Mouse (Mus musculus): ENCODE data around the gene Gm28551. TPM values are rescaled to one million over a fixed set of nuclear protein-coding genes. Genes with fewer than 3 reads are reported as not detected.
"Not testable (repeated sequence)": the region's sequence is repeated elsewhere in the genome, so short reads cannot be mapped to it uniquely, and the experiment has no call there.

Gene Gm28551
- 0.65 and 0.77 TPM in 2 replicates for polyA plus RNA-seq (2015; fragmentation: Nextera tagmentation; extraction: Ambion mirVana)

DNA sequence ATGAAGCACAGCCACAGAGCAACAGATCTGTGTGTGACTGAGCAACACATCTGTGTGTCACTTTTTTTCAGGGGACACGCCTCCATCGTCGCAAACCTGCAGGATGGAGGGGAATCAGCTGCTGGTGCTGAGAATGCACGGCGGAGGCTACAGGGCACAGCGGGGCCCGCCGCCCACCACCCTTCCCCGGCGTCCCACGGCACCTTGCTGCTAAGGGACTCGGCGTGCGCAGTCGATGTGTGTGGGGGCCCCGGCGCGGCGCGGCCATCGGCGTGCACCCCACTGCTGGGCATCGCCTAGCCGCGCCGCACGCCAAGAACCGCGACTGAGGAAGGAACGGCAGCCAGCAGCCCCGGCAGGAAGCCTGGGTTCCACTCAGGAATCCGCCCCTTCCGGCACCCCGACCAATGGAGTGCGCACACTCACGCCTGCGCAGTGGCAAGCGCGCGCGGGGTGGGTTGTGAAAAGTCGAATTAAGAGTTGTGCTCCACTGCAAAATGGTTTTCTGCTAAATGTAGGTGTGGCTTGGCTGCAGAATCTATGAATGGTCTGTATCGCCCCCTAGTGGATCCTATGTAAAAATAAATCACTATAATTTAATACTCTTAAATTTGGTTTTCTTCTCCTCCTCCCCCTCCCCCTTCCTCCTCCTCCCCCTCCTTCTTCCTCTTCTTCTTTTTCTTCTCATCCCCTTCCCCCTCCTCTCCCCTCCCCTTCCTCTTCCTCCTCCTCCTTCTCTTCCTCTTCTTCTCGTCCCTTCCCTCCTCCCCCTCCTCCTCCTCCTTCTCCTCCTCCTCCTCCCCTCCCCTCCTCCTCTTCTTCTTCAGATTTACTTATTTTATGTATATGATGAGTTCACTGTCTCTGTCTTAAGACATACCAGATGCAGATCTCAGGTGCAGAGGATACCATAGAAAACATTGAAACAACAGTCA lies at the start of gene Gm28551, which contains the start of the genes Asdurf and Asnsd1:
TSS of gene Gm28551 (minus strand) at position 341 of the 935 bp plus-strand sequence.
TSS of gene Asdurf (minus strand) at position 293 of the 935 bp plus-strand sequence.
TSS of gene Asnsd1 (minus strand) at position 426 of the 935 bp plus-strand sequence.
- Histone ChIP-seq H3K9ac (peak within 1 kb of the TSS; percentile 96), H3K9me3 (replicated peaks) (no peaks in the 10 kb centered on the region), H3K4me1 (peaks cover 6% of the 10 kb centered on the region), H3K36me3 (peaks cover 25% of the 10 kb centered on the region), H3K27ac (peak within 1 kb of the TSS; percentile 91), H3K4me2 (peak within 1 kb of the TSS; percentile 54), H3K4me3 (replicated peaks) (peak within 1 kb of the TSS; percentile 92), H3K27me3 (no peaks in the 10 kb centered on the region)
- ATAC-seq (replicated peaks; ENCODE audit: low FRiP score), result peak; percentile 100
- WGBS, result 0% methylated on average over 43 of the region's 44 CpGs

DNA sequence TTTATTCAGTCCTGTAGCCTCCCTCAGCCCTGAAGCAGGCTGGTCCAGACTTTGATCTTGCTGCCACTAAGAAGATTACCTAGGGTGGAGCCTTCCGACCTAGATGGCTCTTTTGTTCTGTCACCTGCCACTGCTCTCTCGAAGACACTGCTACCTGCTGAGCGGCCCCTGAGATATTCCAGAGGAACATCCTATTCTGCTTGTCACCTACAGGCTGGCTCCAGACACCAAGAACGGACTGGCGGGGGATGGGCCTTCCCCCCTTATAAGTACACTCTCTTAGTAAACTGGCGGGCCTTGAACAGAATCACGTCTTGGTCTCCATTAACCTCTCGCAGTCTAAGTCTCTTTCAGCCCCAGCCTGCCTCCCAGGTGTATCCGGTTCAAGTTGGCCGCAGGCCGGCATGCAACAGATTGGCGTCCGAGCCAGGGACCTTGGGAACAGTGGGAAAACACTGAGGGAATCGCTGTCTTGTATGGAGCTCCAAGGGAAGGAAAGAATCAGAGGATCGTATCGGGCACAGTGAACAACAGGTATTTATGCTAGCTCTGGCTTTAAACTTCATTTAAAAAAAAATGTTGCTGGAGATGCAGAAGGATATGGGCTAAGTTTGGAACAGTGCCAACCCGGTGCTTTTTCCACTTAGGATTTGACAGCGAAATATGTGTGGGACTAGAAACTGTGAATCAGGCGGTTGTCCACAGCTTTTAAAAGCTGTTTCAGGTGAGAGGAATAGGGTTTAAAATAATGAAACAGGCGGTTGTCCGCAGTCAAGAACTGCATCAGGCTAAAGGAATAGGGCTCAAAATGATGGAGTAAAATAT lies 41.7 kb upstream of the Gm28551 start:
- 30% methylated on average over 21 of the region's 21 CpGs for WGBS
- not testable (repeated sequence) for H3K9ac ChIP-seq; H3K4me1 ChIP-seq; H3K27me3 ChIP-seq; H3K9me3 ChIP-seq (replicated peaks); H3K36me3 ChIP-seq; H3K27ac ChIP-seq; H3K4me3 ChIP-seq (replicated peaks); ATAC-seq (replicated peaks; ENCODE audit: low FRiP score)
- peak overlapping the region; percentile 43 for H3K4me2 ChIP-seq

DNA sequence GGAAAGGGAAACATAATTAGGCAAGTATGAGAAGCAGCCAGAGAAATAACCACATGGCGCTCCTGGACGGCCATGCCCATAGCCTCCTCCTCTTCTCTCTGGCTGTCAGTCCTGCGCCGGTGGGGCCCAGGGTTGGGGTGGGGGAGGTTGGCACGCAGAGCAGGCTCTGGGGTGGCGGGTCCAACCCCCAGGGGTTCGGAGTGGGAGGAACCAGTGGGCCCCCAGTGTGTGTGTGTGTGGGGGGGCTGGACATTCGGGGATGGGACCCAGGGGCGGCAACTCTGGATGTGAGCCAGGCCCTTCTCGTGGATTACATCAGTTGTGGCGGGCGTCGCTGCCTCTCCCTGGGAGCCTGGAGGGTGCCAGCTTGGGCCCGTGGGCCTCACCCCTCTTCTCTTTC lies 36.3 kb upstream of the Gm28551 start:
- WGBS, result 95% methylated on average over 11 of the region's 14 CpGs
- Histone ChIP-seq H3K9me3 (replicated peaks) (peaks cover 10% of the 10 kb centered on the region), H3K27ac (no peak overlapping the region)

DNA sequence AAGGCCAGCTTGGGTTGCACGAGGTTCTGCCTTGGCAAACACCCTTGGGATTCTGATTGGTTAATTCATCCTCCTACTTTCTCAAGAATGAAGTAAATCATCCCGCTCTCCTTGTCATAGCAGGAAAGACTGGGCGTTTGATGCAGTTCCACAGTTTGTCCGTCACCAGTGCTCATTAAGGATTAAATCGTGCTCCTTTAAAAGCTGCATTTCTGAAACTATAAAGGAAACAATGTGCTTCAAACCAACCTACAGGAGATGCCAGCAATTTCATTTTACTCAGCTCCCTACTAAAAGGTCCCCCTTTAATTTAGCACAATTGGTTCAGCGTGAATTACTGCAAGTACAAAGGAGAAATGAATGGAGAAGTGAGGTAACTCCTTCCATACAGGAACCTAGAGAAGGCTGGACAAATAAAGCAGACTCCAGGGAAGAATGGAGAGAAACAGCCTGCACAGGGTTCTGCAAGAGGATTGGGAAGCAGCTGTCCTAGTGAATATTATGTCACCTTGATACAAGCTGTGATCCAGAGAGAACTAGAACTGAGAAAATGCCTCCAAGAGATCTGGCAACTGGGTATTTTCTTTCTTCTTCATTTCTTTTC lies 31.7 kb upstream of the Gm28551 start:
- Histone ChIP-seq H3K27me3 (no peaks in the 10 kb centered on the region), H3K4me1 (no peaks in the 10 kb centered on the region), H3K9me3 (replicated peaks) (peaks cover 2% of the 10 kb centered on the region; the same call in 1 of the 2 replicates), H3K9ac (no peak overlapping the region), H3K36me3 (no peaks in the 10 kb centered on the region), H3K4me3 (replicated peaks) (no peak overlapping the region), H3K4me2 (no peak overlapping the region), H3K27ac (no peak overlapping the region)
- ATAC-seq (replicated peaks; ENCODE audit: low FRiP score), result no peak
- WGBS, result 68% methylated on average over 6 of the region's 6 CpGs

More for the DNA sequence above, 36.3 kb upstream of the Gm28551 start:
- H3K27me3 ChIP-seq, result no peaks in the 10 kb centered on the region
- H3K4me3 ChIP-seq (replicated peaks), result no peak overlapping the region
- H3K4me1 ChIP-seq, result no peaks in the 10 kb centered on the region
- no peaks in the 10 kb centered on the region for H3K36me3 ChIP-seq
- no peak overlapping the region for H3K4me2 ChIP-seq
- 0 out of 2 replicates have a peak, but pooled peaks have one; percentile 22 for ATAC-seq (replicated peaks; ENCODE audit: low FRiP score)
- H3K9ac ChIP-seq, result no peak overlapping the region

- H3K4me2 ChIP-seq, result no peak overlapping the region
- WGBS, result 80% methylated on average over 3 of the region's 3 CpGs
- no peaks in the 10 kb centered on the region for H3K27me3 ChIP-seq
- no peak for ATAC-seq (replicated peaks; ENCODE audit: low FRiP score)
- H3K9me3 ChIP-seq (replicated peaks), result no peaks in the 10 kb centered on the region
- H3K36me3 ChIP-seq, result no peaks in the 10 kb centered on the region
- no peak overlapping the region for H3K9ac ChIP-seq
- H3K4me3 ChIP-seq (replicated peaks), result no peak overlapping the region
- H3K27ac ChIP-seq, result no peak overlapping the region
- no peaks in the 10 kb centered on the region for H3K4me1 ChIP-seq
Observed at GRCm38 (mm10) chr1:53377731-53378130, 25.3 kb upstream of the Gm28551 start.

DNA sequence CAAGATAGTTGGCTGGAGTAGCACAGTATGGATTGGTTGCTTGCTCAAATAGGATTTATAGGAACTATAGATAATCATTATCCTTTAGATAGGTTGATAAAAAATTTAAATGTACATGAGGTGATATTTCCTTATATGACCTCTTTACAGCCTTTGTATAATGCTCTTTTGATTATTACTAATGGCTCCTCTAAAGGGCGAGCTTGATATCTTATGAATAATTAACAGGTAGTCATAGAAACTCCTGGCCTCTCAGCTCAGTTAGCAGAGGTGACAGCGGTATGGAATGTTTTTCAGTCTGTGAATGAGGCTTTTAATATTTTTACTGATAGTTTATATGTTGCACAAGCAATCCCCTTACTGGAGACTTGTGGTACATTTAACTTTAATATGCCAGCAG lies 23.5 kb upstream of the Gm28551 start:
- not testable (repeated sequence) for H3K9ac ChIP-seq; H3K27ac ChIP-seq; ATAC-seq (replicated peaks; ENCODE audit: low FRiP score); H3K4me2 ChIP-seq; H3K4me1 ChIP-seq; H3K9me3 ChIP-seq (replicated peaks); H3K4me3 ChIP-seq (replicated peaks); H3K27me3 ChIP-seq; H3K36me3 ChIP-seq
- WGBS, result 76% methylated on average over 2 of the region's 2 CpGs

DNA sequence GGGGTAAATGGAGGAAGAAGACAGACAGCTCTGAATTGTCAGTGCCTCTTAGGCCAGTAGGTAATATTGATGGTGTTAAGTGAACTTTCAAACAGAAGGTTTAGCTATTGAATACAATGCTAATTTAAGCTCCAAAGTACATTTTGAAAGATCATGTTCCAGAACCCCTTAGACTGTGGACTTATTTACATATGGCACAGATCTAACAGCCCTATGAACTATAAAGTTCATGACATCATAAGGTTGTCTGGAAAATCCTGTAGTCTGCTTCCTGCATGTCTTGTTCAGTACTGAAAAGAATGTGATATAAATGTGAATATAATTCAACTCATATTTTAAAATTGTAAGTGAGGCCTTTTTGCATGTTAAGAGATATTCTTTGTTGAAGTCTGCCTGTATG lies 6.5 kb upstream of the Gm28551 start:
- H3K27ac ChIP-seq, result no peak overlapping the region
- no peaks in the 10 kb centered on the region for H3K27me3 ChIP-seq
- no peaks in the 10 kb centered on the region for H3K4me1 ChIP-seq
- H3K4me2 ChIP-seq, result no peak overlapping the region
- no peak for ATAC-seq (replicated peaks; ENCODE audit: low FRiP score)
- no peaks in the 10 kb centered on the region for H3K36me3 ChIP-seq
- H3K9me3 ChIP-seq (replicated peaks), result no peaks in the 10 kb centered on the region
- H3K4me3 ChIP-seq (replicated peaks), result no peak overlapping the region
- no peak overlapping the region for H3K9ac ChIP-seq

GRCm38 (mm10) chr1:53341071-53341470 lies 11.4 kb downstream of the Gm28551 start:
- Histone ChIP-seq H3K9ac (no peak overlapping the region), H3K36me3 (peaks cover 51% of the 10 kb centered on the region), H3K4me1 (no peaks in the 10 kb centered on the region), H3K4me2 (no peak overlapping the region), H3K4me3 (replicated peaks) (no peak overlapping the region), H3K27ac (no peak overlapping the region), H3K27me3 (no peaks in the 10 kb centered on the region), H3K9me3 (replicated peaks) (0 out of 2 replicates have a peak, but pooled peaks cover 13% of the 10 kb centered on the region)
- ATAC-seq (replicated peaks; ENCODE audit: low FRiP score), result no peak
- WGBS, result 92% methylated on average over 2 of the region's 2 CpGs

DNA sequence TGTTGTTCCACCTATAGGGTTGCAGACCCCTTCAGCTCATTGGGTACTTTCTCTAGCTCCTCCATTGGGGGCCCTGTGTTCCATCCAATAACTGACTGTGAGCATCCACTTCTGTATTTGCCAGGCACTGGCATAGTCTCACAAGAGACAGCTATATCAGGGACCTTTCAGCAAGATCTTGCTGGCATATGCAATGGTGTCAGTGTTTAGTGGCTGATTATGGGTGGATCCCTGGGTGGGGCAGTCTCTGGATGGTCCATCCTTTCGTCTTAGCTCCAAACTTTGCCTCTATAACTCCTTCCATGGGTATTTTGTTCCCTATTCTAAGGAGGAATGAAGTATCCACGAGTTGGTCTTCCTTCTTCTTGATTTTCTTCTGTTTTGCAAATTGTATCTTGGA lies 15.1 kb downstream of the Gm28551 start:
- not testable (repeated sequence) for H3K4me3 ChIP-seq (replicated peaks); ATAC-seq (replicated peaks; ENCODE audit: low FRiP score); H3K9ac ChIP-seq; H3K4me2 ChIP-seq; H3K27ac ChIP-seq; H3K27me3 ChIP-seq; H3K4me1 ChIP-seq
- peaks cover 22% of the 10 kb centered on the region for H3K36me3 ChIP-seq
- WGBS, result 78% methylated on average over 2 of the region's 2 CpGs
- H3K9me3 ChIP-seq (replicated peaks), result peaks cover 13% of the 10 kb centered on the region; the same call in 1 of the 2 replicates

DNA sequence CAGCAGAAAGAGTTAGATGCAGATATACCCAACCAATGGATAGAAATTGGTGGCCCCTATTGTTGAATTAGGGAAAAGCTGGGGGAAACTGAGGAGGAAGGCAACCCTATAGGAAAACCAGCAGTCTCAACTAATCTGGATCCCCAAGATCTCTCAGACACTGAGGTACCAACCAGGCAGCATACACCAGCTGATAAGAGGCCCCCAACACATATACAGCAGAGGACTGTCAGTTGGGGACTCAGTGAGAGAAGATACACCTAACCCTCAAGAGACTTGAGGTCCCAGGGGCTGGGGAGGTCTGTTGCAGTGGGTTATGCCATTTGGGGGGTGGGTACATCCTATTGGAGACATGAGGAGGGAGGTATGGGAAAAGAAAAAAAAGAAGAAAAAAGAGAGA lies 17.0 kb downstream of the Gm28551 start:
- Histone ChIP-seq H3K27me3 (no peaks in the 10 kb centered on the region), H3K4me2 (no peak overlapping the region), H3K4me1 (no peaks in the 10 kb centered on the region), H3K4me3 (replicated peaks) (no peak overlapping the region), H3K9me3 (replicated peaks) (no peaks in the 10 kb centered on the region; the same call in 1 of the 2 replicates), H3K36me3 (peaks cover 3% of the 10 kb centered on the region), H3K27ac (no peak overlapping the region), H3K9ac (no peak overlapping the region)
- ATAC-seq (replicated peaks; ENCODE audit: low FRiP score), result no peak

GRCm38 (mm10) chr1:53333527-53333926 lies 18.9 kb downstream of the Gm28551 start:
- 83% methylated on average over 5 of the region's 5 CpGs for WGBS
- not testable (repeated sequence) for H3K9me3 ChIP-seq (replicated peaks); ATAC-seq (replicated peaks; ENCODE audit: low FRiP score)

More at GRCm38 (mm10) chr1:53333527-53333926, 18.9 kb downstream of the Gm28551 start:
- not testable (repeated sequence) for H3K4me3 ChIP-seq (replicated peaks); H3K9ac ChIP-seq; H3K4me2 ChIP-seq; H3K4me1 ChIP-seq; H3K27ac ChIP-seq; H3K27me3 ChIP-seq; H3K36me3 ChIP-seq
